Mouse (Mus musculus): Measurements from ENCODE around the gene Amh.
A peak's percentile ranks its signal among the peaks of the same experiment; 100 is the strongest.

Amh gene

DNA sequence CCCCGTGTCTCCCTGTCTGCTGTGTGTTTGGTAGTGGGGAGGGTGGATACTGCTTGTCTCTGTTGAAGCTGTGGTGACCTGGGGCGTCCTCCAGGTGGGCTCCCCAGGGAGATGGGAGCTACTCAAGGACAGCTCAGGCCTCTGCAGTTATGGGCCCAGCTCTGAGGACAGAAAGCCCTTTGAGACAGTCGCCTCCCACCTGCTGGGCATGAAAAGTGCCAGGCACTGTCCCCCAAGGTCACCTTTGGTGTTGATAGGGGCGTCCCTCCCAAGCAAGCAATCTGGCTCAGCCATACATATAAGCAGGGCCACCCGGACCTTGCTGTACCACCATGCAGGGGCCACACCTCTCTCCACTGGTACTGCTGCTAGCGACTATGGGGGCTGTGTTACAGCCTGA lies at the start of gene Amh:
Gene Amh (plus strand): TSS at position 328 of the 400 bp plus-strand sequence.
- no peak for DNase-seq (ENCODE audit: low read depth in 2 of 2, low spot score in 2 of 2)

DNA sequence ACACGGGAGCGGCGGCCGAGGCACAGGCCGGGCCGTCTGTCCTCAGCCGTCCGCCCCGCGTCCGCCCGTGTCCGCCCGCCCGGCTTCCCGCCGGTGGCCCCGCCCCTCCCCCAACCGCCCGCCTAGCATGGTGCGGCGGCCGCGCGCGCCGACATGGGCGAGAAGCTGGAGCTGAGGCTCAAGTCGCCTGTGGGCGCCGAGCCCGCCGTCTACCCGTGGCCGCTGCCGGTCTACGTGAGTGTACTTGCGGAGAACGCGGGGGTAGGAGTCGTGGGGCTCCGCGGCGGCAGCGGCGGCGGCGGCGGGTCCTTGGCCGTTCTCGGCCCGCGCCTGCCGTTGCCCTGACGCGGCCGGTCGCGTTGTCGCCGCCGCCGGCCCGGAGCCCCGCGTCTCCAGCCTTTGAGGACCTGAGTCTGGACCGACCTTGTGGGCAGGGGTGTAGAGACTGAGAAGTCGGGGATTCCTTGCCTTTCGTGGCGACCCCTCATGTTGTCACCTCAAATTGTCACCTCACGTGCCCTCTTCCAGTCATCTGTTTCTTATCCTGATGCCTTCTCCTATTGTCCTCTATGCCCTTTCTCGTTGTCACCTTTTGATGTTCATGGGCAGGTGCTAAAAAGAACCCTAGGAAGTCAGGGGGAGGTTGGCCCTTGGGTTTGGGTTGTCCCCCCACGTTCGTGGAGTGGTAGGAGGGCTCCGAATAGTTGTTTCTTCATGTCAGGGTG lies 49.6 kb upstream of the Amh start:
- DNase-seq (ENCODE audit: low read depth in 2 of 2, low spot score in 2 of 2), result no peak

DNA sequence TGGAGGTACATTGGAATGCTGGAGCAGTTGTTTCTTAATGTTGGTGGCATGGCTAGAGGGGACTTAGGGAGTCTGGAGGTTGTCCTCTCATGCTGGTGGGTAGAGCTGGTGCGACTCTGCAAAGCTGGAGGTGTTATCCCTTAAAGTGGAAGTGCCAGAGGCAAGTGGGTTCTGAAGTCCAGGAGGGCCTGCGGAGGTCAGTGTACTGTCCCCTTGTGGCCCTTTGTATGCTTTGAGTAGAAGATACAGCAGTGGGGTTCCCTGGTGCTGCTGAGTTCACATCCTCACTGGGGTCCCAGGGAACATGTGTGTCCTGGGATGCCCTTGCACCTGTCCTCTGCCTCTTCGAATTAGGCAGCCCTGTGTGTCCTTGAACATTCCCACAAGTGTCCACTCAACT lies 48.9 kb upstream of the Amh start:
- DNase-seq (ENCODE audit: low read depth in 2 of 2, low spot score in 2 of 2), result no peak

DNA sequence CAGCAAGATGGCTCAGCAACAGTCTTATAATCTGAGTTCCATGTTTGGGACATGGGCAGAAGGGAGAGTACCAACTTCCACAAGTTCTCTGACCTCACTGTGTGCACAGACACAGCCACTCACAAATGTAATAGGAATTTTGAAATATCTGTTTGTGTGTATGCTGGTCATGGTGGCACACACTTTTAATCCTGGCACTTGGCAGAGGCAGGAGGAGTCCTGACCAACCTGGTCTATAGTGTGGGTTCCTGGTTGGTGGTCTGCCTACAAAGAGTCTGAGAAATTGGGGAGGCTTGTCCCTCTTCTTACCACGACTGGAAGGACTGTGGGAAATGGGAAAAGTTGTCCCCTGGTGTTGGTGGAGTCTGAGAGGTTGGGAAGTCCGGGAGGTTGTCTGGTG lies 48.5 kb upstream of the Amh start:
- DNase-seq (ENCODE audit: low read depth in 2 of 2, low spot score in 2 of 2), result no peak

DNA sequence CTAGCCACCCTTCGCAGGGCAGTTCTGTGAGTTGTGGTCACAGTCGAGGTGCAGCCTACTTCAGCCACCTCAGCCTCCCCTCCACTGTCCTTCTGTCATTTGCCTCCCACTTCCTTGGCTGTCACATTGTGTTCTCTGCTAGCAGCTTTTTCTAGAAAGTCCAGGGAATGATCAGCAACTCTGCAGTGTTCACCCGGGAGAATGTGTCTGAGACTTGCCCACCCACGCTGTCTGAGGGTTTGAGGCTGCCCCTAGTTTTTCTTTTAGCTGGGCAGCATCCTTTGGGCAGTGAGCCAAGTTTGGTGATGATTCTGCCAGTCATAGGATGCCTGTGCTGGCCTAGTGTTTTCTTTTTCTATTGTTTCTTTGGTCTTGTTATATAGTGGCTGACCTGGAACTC lies 48.1 kb upstream of the Amh start:
- DNase-seq (ENCODE audit: low read depth in 2 of 2, low spot score in 2 of 2), result no peak

DNA sequence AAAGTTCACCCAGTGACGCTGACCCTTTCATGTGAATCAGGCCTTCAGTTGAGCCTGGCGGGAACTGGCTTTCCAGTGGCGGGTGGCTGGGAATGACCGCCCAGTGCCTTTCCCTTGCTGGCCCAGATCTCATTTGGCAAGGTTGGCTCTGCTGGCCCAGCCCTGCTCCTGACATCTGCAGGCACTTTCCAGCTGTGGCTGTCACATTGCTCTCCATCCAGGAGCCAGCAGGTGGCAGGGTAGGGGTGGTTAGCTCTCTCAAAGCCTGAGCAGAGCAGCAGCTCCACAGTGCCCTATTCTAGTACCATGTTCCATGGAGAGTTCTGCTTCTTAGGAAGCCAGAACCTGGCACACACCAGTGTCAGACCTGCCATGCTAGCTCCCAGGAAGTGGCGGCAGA lies 47.3 kb upstream of the Amh start:
- peak; percentile 42 to 70 for DNase-seq (ENCODE audit: low read depth in 2 of 2, low spot score in 2 of 2)

GRCm38 (mm10) chr10:80758651-80759050 lies 46.4 kb upstream of the Amh start:
- no peak for DNase-seq (ENCODE audit: low read depth in 2 of 2, low spot score in 2 of 2)

DNA sequence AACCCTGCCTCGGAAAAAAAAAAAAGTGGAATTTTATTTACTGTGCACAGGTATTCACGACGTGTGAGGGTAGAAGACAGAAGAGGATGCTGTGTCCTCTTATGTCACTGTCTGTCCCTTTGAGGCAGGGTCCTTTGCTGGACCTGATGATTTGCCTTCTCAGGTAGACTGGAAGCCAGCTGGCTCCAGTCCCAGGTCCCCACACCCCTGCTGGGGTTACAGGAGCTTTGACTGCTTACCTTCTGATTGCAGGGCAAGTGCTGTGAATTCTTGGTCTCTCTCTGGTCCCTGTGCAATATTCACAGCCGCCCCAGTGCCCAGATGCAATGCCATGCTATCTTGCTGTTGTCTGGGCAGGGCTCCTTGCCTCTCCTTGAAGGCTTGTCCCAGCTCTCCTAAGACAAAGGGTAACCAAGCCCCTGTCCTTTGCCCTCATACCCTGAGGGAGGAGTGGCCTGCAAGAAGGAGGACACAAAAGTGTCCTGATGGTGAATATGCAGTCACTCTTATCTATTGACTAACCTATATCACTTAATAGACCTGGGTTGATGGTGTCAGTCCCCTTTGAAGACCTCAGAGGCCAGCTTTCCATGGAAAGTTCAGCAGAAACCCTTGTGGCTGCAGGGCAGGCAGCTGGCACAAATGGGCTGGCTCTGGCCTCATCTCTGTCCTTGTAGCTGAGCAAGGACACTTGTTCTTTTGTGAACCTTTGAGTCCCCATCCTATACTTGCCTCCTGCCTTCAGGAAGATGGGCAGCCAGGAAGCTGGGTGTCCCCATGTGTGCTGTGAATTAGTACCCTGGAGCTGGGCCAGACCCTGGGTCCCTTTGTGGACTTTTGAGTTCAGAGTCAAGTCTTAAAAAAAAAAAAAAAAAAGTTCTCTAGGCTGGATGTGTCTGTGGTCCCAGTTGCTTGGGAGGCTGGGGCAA lies 44.2 kb upstream of the Amh start:
- DNase-seq (ENCODE audit: low read depth in 2 of 2, low spot score in 2 of 2), result no peak

DNA sequence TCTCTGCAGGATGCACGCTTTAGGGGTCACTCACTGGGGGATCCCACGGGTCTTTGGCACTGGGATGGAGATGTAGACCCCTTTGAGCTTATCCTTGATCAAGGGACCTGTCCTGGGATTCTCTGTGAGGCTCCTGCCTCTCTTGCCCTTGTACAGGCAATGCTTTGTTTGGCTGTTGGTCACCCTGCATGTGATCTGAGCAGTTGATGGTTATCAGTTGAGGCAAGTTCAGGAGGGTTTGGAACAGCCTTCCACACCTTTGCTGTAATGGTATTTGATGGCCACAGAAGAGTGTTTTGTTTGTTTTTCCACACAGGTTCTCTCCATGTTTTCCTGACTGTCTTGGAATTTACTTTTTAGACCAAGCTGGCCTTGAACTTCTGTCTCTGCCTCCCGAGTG lies 43.2 kb upstream of the Amh start:
- no peak for DNase-seq (ENCODE audit: low read depth in 2 of 2, low spot score in 2 of 2)

GRCm38 (mm10) chr10:80763502-80763901 lies 41.5 kb upstream of the Amh start:
- DNase-seq (ENCODE audit: low read depth in 2 of 2, low spot score in 2 of 2), result no peak

- no peak for DNase-seq (ENCODE audit: low read depth in 2 of 2, low spot score in 2 of 2)
Observed at GRCm38 (mm10) chr10:80765746-80766145, 39.3 kb upstream of the Amh start.

- DNase-seq (ENCODE audit: low read depth in 2 of 2, low spot score in 2 of 2), result no peak
Observed at GRCm38 (mm10) chr10:80766161-80766815, 38.8 kb upstream of the Amh start.

GRCm38 (mm10) chr10:80768365-80768764 lies 36.7 kb upstream of the Amh start:
- DNase-seq (ENCODE audit: low read depth in 2 of 2, low spot score in 2 of 2), result no peak

- DNase-seq (ENCODE audit: low read depth in 2 of 2, low spot score in 2 of 2), result no peak
Observed at GRCm38 (mm10) chr10:80773816-80774215, 31.2 kb upstream of the Amh start.

GRCm38 (mm10) chr10:80774549-80774948 lies 30.5 kb upstream of the Amh start:
- peak; percentile 60 to 69 for DNase-seq (ENCODE audit: low read depth in 2 of 2, low spot score in 2 of 2)

DNA sequence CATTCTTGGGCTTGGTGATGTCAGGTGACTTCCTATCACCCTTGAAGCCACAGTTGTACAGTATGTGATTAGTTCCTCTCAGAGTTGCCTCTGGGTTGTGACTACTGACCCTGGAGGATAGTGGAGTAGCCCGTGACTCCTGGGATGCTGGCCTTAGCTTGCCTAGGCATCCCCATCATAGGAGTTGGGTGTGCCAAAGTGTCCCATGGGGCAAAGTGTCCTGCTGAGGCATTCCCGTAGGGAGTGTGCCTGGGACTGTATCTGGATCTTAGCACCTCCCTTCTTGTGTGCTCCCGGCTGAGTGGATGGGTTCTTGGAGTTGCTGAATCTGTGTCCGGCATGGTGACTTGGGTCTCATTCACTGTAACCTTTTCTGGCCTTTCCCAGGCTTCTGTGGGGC lies 30.1 kb upstream of the Amh start:
- no peak for DNase-seq (ENCODE audit: low read depth in 2 of 2, low spot score in 2 of 2)

DNA sequence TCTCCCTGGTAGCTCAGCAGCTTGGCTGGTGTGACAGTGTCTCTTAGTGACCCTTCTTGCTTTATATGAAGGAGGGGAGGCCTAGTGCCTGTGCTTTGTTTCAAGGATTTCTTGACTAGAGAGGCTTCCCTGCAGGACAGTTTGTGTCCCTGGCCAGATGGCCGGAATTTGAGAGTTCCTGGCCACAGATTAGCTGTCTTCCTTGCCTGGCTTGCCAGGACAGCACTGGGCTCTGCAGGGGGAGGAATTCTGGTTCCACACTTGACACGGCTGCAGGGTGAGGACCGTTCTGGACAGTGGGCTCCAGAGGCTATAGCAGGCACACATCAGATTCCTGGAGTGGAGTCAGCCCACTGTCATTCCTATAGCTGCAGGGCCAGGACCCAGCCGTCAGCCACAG lies 29.3 kb upstream of the Amh start:
- DNase-seq (ENCODE audit: low read depth in 2 of 2, low spot score in 2 of 2), result no peak

DNA sequence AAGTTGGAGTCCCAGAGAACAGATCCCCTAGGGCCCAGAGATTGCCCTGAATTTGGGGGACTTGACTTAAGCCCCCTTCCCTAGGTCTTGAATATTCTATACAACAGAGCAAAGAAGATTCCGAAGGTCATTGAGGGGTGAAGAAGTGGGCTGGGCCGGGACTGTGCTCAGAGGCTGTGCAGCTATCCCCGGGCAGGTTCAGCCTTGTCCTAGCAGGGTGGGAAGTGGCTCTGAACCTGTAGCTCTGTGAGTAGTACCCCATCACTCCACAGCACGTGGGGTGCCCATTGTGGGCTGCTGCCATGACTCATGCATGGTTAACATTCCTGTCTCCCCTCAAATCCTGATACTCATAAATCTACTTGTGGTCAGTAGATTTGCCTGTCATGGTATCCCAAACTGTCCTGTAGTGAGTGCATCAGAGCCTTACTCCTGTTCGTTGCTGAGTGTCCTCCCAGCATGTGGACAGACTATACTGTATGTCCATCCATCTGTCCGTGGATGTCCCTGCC lies 28.6 kb upstream of the Amh start:
- DNase-seq (ENCODE audit: low read depth in 2 of 2, low spot score in 2 of 2), result no peak

DNA sequence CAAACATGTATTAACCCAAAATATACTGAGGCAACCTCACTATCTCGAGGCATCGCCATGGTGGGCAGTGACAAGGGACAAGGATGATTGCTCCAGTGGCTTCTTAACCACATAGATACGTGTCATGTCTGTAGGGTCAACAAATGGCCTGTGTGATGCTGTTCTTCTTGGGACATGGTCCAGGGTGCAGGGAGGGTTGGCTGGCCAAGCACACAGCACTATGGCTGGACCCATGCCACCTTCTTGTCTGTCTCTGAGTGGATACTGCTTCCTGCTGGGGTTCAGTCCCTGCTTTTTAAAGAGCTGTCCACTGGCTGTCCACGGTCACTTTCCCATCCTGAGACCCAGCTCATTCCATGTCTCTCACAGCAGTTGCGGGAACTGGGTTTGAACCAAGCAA lies 27.9 kb upstream of the Amh start:
- no peak for DNase-seq (ENCODE audit: low read depth in 2 of 2, low spot score in 2 of 2)

DNA sequence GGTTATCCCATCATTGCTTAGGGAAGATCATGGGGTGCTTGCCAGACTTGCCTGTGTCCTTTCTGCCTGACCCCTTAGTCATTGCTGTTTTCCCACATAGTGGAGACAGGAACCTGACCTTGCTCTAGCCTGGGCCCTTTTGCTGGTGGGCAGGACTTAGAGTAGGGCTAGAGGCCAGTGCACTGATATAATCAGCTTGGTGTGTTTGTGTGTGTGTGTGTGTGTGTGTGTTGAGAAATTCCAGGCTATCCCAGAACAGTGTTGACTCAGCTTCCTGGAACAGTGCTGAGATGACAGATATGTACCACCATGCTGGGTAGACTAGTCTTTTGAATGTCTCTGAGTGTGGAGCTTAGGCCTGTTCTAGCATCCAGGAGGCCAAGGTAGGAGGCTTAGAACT lies 25.5 kb upstream of the Amh start:
- DNase-seq (ENCODE audit: low read depth in 2 of 2, low spot score in 2 of 2), result no peak

DNA sequence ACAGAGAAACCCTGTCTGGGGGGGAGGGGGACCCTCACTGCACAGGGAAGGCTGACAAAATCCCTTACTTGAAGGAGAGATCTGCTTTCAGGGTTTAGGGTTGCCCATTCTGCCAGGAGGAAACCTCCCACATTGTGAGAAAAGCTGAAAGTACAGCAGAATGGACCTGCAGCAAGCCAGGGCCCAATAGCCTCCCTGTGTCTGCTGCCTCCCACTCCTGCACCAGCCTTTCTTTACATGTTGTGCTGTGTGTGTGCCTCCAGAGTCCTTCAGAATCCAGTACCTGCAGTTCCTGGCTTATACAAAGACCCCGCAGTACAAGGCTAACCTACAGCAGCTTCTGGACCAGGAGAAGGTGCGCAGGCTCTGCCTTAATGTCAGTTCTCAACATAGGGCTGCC lies 20.7 kb upstream of the Amh start:
- no peak for DNase-seq (ENCODE audit: low read depth in 2 of 2, low spot score in 2 of 2)

GRCm38 (mm10) chr10:80784871-80785270 lies 20.2 kb upstream of the Amh start:
- DNase-seq (ENCODE audit: low read depth in 2 of 2, low spot score in 2 of 2), result no peak
